In genomic region chr2:27425161-27425611, GRCm38 (mm10) we compare ENCODE assay signal across 8 mouse cellular contexts. TPM values are rescaled to one million over a fixed set of nuclear protein-coding genes. Genes with fewer than 3 reads are reported as not detected.
DNase-seq lines count a peak whose midpoint lies in the region; ATAC-seq and TF ChIP-seq lines count a peak whose summit lies in the region.

No protein-coding gene starts in this region.

- H3K27ac ChIP-seq in left cerebral cortex, adult 2 months, result no peak overlapping the region
- H3K27ac ChIP-seq in embryonic facial prominence, embryonic 12.5 days, result peak overlapping the region; percentile 14; the same call in 1 of the 2 replicates
- H3K27ac ChIP-seq in hindbrain, embryonic 16.5 days (ENCODE audit: low read depth, low read length), result peak overlapping the region; percentile 81; the same call in 1 of the 2 replicates
- no peak overlapping the region for H3K27ac ChIP-seq in liver, embryonic 16.5 days (ENCODE audit: low read length)

- no peak for DNase-seq in left cerebral cortex, adult 2 months (ENCODE audit: extremely low spot score in 1 of 2, low spot score in 2 of 2)
- no peak for DNase-seq in left cerebral cortex, postnatal 36 days (ENCODE audit: low spot score in 2 of 2)
- DNase-seq in retina, postnatal 1 day, result peak; percentile 70
- DNase-seq in left cerebral cortex, adult 8-10 months (ENCODE audit: low spot score in 2 of 2), result no peak
- no peak for DNase-seq in left cerebral cortex, postnatal 25 days (ENCODE audit: low spot score in 2 of 2)

- no peak for ATAC-seq in embryonic facial prominence, embryonic 12.5 days (ENCODE audit: insufficient number of reproducible peaks, insufficient read depth, low FRiP score, low TSS enrichment)
- ATAC-seq in hindbrain, embryonic 16.5 days, result no peak
- no peak for ATAC-seq in liver, embryonic 16.5 days (ENCODE audit: low read depth)

- no peak for TF ChIP-seq CTCF in left cerebral cortex, adult 2 months (IDR thresholded peaks at IDR 0.05)

- H3K36me3 ChIP-seq in embryonic facial prominence, embryonic 12.5 days, result no peaks in the 10 kb centered on the region
- H3K36me3 ChIP-seq in hindbrain, embryonic 16.5 days (ENCODE audit: control insufficient read depth, insufficient read depth, low read length), result no peaks in the 10 kb centered on the region
- no peaks in the 10 kb centered on the region for H3K36me3 ChIP-seq in liver, embryonic 16.5 days (ENCODE audit: control insufficient read depth, insufficient read depth)

- WGBS in embryonic facial prominence, embryonic 12.5 days, result under 1% methylated on average over 20 of the region's 20 CpGs
- WGBS in hindbrain, embryonic 16.5 days, result 0% methylated on average over 20 of the region's 20 CpGs
- WGBS in liver, embryonic 16.5 days (ENCODE audit: insufficient replicate concordance), result 6% methylated on average over 20 of the region's 20 CpGs

- H3K4me2 ChIP-seq in embryonic facial prominence, embryonic 12.5 days (replicated peaks), result peak overlapping the region; percentile 93
- H3K4me2 ChIP-seq in hindbrain, embryonic 16.5 days (ENCODE audit: low read length), result peak overlapping the region; percentile 89
- peak overlapping the region; percentile 97 for H3K4me2 ChIP-seq in liver, embryonic 16.5 days (ENCODE audit: low read depth, low read length)

- intact Hi-C loops in left cerebral cortex, adult 2 months (cut with DNase I), result no loop called here
- intact Hi-C loops in left cerebral cortex, postnatal 36 days (cut with DNase I), result no loop called here
- intact Hi-C loops in left cerebral cortex, postnatal 25 days (cut with DNase I), result no loop called here

- H3K4me3 ChIP-seq in left cerebral cortex, adult 2 months, result peak overlapping the region; percentile 85
- H3K4me3 ChIP-seq in embryonic facial prominence, embryonic 12.5 days, result peak overlapping the region; percentile 79
- H3K4me3 ChIP-seq in hindbrain, embryonic 16.5 days (ENCODE audit: low read length), result peak overlapping the region; percentile 82
- H3K4me3 ChIP-seq in liver, embryonic 16.5 days (ENCODE audit: low read depth, low read length), result peak overlapping the region; percentile 77

- H3K9ac ChIP-seq in embryonic facial prominence, embryonic 12.5 days, result peak overlapping the region; percentile 85
- H3K9ac ChIP-seq in hindbrain, embryonic 16.5 days (ENCODE audit: low read depth, low read length), result peak overlapping the region; percentile 86
- H3K9ac ChIP-seq in liver, embryonic 16.5 days (ENCODE audit: low read depth, low read length), result no peak overlapping the region

- H3K9me3 ChIP-seq in embryonic facial prominence, embryonic 12.5 days, result no peaks in the 10 kb centered on the region
- no peaks in the 10 kb centered on the region for H3K9me3 ChIP-seq in hindbrain, embryonic 16.5 days (ENCODE audit: control insufficient read depth, low read length)
- H3K9me3 ChIP-seq in liver, embryonic 16.5 days (replicated peaks; ENCODE audit: control insufficient read depth, low read length), result no peaks in the 10 kb centered on the region

- H3K4me1 ChIP-seq in embryonic facial prominence, embryonic 12.5 days, result peaks cover 35% of the 10 kb centered on the region
- H3K4me1 ChIP-seq in hindbrain, embryonic 16.5 days (ENCODE audit: control insufficient read depth, insufficient read depth, low read depth, low read length), result peaks cover 39% of the 10 kb centered on the region
- H3K4me1 ChIP-seq in liver, embryonic 16.5 days (ENCODE audit: control insufficient read depth, low read depth, low read length), result peaks cover 25% of the 10 kb centered on the region

- H3K27me3 ChIP-seq in embryonic facial prominence, embryonic 12.5 days, result no peaks in the 10 kb centered on the region
- no peaks in the 10 kb centered on the region for H3K27me3 ChIP-seq in hindbrain, embryonic 16.5 days (replicated peaks; ENCODE audit: control insufficient read depth, insufficient read depth, low read length)
- H3K27me3 ChIP-seq in liver, embryonic 16.5 days (ENCODE audit: control insufficient read depth, insufficient read depth, low read depth, low read length), result peaks cover 28% of the 10 kb centered on the region

RNA-seq across cellular contexts. Expression of gene Vav2, which starts 1.6 kb away (rescaled TPM):
- total RNA-seq in left cerebral cortex, adult 2 months (2021), result 10 to 100 TPM; 10.2 to 10.5 TPM
- 10 to 100 TPM in 1 of 2 experiments, 1 to 10 TPM in 1; 9.6 to 12.3 TPM for total RNA-seq in left cerebral cortex, postnatal 36 days (2021)
- 9.0 and 9.8 TPM in 2 replicates for polyA plus RNA-seq in embryonic facial prominence, embryonic 12.5 days (2016; fragmentation: Nextera tagmentation; extraction: Ambion mirVana)
- 10.4 and 11.8 TPM in 2 replicates for polyA plus RNA-seq in hindbrain, embryonic 16.5 days (2015; fragmentation: Nextera tagmentation; extraction: Ambion mirVana)
- 4.9 and 5.9 TPM in 2 replicates for polyA plus RNA-seq in liver, embryonic 16.5 days (2015; fragmentation: Nextera tagmentation; extraction: Ambion mirVana)
- total RNA-seq in left cerebral cortex, adult 8-10 months (2022), result 10 to 100 TPM in 2 of 4 experiments, 1 to 10 TPM in 2; 9.1 to 11.0 (median 9.8) TPM
- 10 to 100 TPM; 11.0 to 11.8 TPM for total RNA-seq in left cerebral cortex, postnatal 25 days (2021)

RNA-seq across cellular contexts. Expression of gene Brd3os, which starts 16.9 kb away (rescaled TPM):
- total RNA-seq in left cerebral cortex, adult 2 months (2021), result 10 to 100 TPM; 26.7 to 27.6 TPM
- 10 to 100 TPM; 26.2 to 30.0 TPM for total RNA-seq in left cerebral cortex, postnatal 36 days (2021)
- 14.6 and 15.8 TPM in 2 replicates for polyA plus RNA-seq in embryonic facial prominence, embryonic 12.5 days (2016; fragmentation: Nextera tagmentation; extraction: Ambion mirVana)
- 45.6 and 46.2 TPM in 2 replicates for polyA plus RNA-seq in hindbrain, embryonic 16.5 days (2015; fragmentation: Nextera tagmentation; extraction: Ambion mirVana)
- polyA plus RNA-seq in liver, embryonic 16.5 days (2015; fragmentation: Nextera tagmentation; extraction: Ambion mirVana), result 0.32 and 0.67 TPM in 2 replicates
- total RNA-seq in left cerebral cortex, adult 8-10 months (2022), result 10 to 100 TPM; 28.5 to 30.9 (median 28.8) TPM
- 10 to 100 TPM; 29.6 to 33.2 TPM for total RNA-seq in left cerebral cortex, postnatal 25 days (2021)

Comparison
In these comparisons a context has a peak if more than half of its experiments do, and no peak if none do; other contexts are left out.
1. H3K27ac ChIP-seq: peak in embryonic facial prominence, embryonic 12.5 days (single experiment) and hindbrain, embryonic 16.5 days (single experiment); none in left cerebral cortex, adult 2 months (single experiment) and liver, embryonic 16.5 days (single experiment).
2. Peak in every context shown above with its lines, with median percentiles within 50 percentile points of each other: H3K4me3 ChIP-seq and H3K4me2 ChIP-seq.